Mouse (Mus musculus) adrenal gland, adult 8-10 months (tissue): Measurements from ENCODE around the gene Sla2. TPM values are rescaled to one million over a fixed set of nuclear protein-coding genes. Genes with fewer than 3 reads are reported as not detected.
"Not testable (repeated sequence)": the region's sequence is repeated elsewhere in the genome, so short reads cannot be mapped to it uniquely, and the experiment has no call there.

Source experiments
- DNase-seq: peaks from one replicate; pipeline ENCODE4 v3.0.0; 2022
- total RNA-seq, 4 experiments: library from RNA; stranded (reverse); gene quantifications; 2 replicates each; pipeline ENCODE4 v1.2.4; 2022

The Sla2 gene
- total RNA-seq, 4 experiments from 2014 or later: 0.14 TPM; not detected in 3

GRCm38 (mm10) chr2:156864481-156864880 lies 22.5 kb downstream of the Sla2 start:
- DNase-seq: peak; percentile 12

GRCm38 (mm10) chr2:156863487-156864160 lies 23.4 kb downstream of the Sla2 start:
- peak; percentile 85 for DNase-seq

- peak; percentile 97 for DNase-seq
Measured at GRCm38 (mm10) chr2:156862772-156863486, 24.1 kb downstream of the Sla2 start, which contains the start of gene Rab5if. Rab5if (plus strand) TSS chr2:156863128.

- DNase-seq: peak; percentile 32
Measured at GRCm38 (mm10) chr2:156862041-156862717, 24.8 kb downstream of the Sla2 start.

- no peak for DNase-seq
Measured at GRCm38 (mm10) chr2:156858671-156859070, 28.3 kb downstream of the Sla2 start.

GRCm38 (mm10) chr2:156857835-156858234 lies 29.2 kb downstream of the Sla2 start, which contains the start of gene 4930518I15Rik:
4930518I15Rik (minus strand) TSS chr2:156857946.
- DNase-seq: no peak

- DNase-seq: no peak
Measured at GRCm38 (mm10) chr2:156857385-156857791, 29.6 kb downstream of the Sla2 start.

- DNase-seq: no peak
Measured at GRCm38 (mm10) chr2:156856311-156856710, 30.7 kb downstream of the Sla2 start.

- DNase-seq: not testable (repeated sequence)
Measured at GRCm38 (mm10) chr2:156853999-156854771, 32.8 kb downstream of the Sla2 start.

- not testable (repeated sequence) for DNase-seq
Measured at GRCm38 (mm10) chr2:156853584-156853983, 33.4 kb downstream of the Sla2 start.

- no peak for DNase-seq
Measured at GRCm38 (mm10) chr2:156850505-156850904, 36.5 kb downstream of the Sla2 start.

- DNase-seq: no peak
Measured at GRCm38 (mm10) chr2:156848526-156849182, 38.3 kb downstream of the Sla2 start.

GRCm38 (mm10) chr2:156847653-156848052 lies 39.3 kb downstream of the Sla2 start:
- no peak for DNase-seq

- no peak for DNase-seq
Measured at GRCm38 (mm10) chr2:156844715-156845114, 42.3 kb downstream of the Sla2 start.

- DNase-seq: no peak
Measured at GRCm38 (mm10) chr2:156843331-156843730, 43.7 kb downstream of the Sla2 start.

- no peak for DNase-seq
Measured at GRCm38 (mm10) chr2:156842711-156843110, 44.3 kb downstream of the Sla2 start.

- DNase-seq: peak; percentile 37
Measured at GRCm38 (mm10) chr2:156841841-156842706, 44.9 kb downstream of the Sla2 start.

- DNase-seq: peak; percentile 31
Measured at GRCm38 (mm10) chr2:156841028-156841840, 45.8 kb downstream of the Sla2 start.

GRCm38 (mm10) chr2:156840301-156841027 lies 46.5 kb downstream of the Sla2 start:
- DNase-seq: no peak
